Mouse (Mus musculus) G1E (cell line): ENCODE measurements around the gene Ccdc134.

Source experiments
- CTCF ChIP-seq: IDR thresholded peaks from 2 replicates; pipeline ENCODE4 v1.5.1; 2012; ENCODE audit warnings: low read depth, low read length, inconsistent platforms, mixed read lengths
- GATA1 ChIP-seq: IDR thresholded peaks from 2 replicates; pipeline ENCODE4 v1.6.1; 2012; ENCODE audit warnings: borderline replicate concordance, low read length, inconsistent platforms, mixed read lengths
- GATA2 ChIP-seq: IDR thresholded peaks from 2 replicates; pipeline ENCODE4 v1.6.1; 2012; ENCODE audit warnings: low read depth, low read length, inconsistent platforms, borderline replicate concordance
- TAL1 ChIP-seq: conservative IDR thresholded peaks from 2 replicates; pipeline ENCODE4 v1.6.1; 2012; ENCODE audit warnings: low read depth, low read length, inconsistent platforms, mixed read lengths

DNA sequence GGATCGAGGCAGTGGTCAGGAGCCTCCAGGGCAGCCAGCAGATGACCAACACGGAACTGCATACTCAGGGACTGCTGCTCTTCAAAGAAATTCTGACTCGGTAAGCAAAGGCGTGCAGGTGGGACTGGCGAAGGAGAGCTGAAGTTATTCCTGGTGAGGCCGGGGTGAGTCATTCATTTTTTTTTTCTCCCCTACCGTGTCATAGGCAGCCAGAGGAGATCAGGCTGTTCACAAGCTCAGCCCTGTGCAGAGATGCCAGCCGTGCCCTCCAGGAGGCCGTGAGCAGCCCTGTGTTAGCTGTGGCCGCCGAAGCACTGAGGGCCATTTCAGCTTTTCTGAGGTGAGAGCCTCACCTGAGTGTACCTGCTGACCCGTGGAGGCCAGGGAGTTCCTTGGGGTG lies 41.6 kb upstream of the Ccdc134 start:
- TF ChIP-seq CTCF (no peak), GATA1 (no peak), GATA2 (no peak), TAL1 (no peak)
